Mouse (Mus musculus): ENCODE data around the gene Ntn5.
A peak's percentile ranks its signal among the peaks of the same experiment; 100 is the strongest.

The Ntn5 gene

DNA sequence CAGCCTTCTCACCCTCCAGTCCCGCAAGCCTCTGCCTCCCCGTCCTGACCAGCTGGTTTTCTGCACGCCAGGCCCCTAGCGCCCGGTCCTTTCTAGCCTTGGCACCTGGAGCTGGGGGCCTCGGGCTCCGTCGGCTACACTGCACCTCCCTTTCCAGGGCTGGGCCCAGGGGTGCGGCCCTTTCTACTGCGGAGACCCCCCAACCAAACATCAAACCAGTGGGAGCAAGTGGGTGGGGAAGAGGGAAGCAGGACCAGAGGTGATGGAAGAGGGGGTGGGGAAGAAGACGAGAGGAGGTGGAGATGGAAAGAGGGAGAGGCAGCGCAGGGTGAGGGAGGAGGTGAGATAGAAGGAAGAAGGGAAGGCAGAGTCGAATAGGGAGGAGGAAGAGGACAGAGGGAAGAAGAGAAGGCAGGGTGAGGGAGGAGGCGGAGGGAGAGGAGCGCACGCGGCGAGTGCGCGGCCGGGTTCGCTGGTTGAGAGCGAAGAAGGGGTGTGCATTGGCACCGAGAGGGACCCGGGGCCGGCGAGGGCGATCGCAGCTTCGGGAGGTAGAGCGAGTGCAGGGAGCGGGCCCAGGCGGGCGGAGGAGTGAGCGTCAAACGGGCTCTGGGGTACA is 15.8 kb downstream of the Ntn5 start, which contains the start of gene Car11:
Gene Car11, plus strand, starts transcription at position 321 of the 619 bp plus-strand sequence.
- DNase-seq (ENCODE audit: low spot score in 2 of 2): peak in 1 of 2 experiments; percentile 58

DNA sequence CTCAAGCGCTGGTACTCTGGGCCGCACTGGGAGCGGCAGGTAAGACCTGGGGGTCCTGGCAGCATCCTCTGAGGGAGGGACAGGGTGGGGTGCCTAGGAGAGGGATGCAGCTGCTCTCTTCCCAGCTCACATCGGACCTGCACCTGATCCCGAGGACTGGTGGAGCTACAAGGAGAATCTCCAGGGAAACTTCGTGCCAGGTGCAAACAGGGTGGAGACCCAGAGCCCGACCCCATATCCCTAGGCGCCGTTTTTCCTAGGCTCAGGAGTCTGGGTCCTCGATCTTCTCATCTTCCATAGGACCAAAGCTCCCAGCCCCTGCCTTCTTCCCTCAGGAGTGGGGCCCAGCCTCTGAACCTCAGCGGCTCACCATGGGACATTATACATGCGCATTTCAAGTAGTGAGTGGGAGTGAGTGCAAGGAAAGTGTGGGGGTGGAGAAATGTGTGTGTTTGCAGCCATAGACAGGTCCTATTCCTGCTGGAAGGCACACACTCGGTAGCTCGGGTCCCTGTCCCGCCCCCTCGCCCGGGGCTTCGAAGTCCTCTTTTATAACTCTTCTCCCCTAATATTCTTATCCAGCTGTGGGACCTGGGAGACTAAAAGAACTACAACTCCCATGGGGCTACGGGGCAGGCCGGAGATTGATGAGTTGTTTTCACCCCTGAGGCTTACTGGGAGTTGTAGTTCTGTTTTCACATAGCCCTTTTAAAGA is 16.6 kb downstream of the Ntn5 start:
- peak; percentile 88 to 91 for DNase-seq (ENCODE audit: low spot score in 2 of 2)

- DNase-seq (ENCODE audit: low spot score in 2 of 2): peak in 1 of 2 experiments; percentile 54
Measured at GRCm38 (mm10) chr7:45701072-45701471, 17.2 kb downstream of the Ntn5 start.

DNA sequence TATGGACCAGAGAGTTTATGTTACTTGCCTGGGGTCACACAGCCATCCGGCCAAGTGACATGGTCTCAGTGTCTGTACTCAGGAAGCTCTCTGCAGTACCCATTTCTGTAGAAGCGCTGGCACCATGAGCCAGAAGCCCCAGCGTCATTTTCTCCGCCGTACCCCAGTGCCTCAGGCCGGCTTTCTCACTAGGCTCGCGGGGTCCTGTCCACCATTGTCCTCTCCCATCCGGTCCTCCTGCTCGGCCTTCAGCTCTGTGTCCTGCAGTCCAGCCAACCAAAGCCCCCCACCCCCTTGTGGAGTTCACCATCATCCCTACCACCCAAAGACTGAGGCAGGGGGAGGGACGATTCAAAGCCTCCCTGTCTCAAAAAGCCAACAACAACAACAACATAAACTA is 17.8 kb downstream of the Ntn5 start:
- DNase-seq (ENCODE audit: low spot score in 2 of 2): no peak

DNA sequence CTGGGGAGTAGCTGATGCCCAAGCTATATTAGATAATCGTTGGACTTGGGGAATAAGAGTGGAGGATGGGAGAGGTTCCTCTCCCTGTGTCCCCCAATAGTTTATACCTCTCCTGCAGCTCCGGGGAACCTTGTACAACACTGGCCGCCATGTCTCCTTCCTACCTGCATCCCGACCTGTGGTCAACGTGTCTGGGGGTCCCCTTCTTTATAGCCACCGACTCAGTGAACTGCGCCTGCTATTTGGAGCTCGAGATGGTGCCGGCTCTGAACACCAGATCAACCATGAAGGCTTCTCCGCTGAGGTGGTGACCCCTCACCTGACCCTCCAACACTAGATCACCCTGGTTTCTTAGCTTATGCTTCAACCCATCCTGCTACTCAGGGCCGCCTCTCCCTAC is 18.5 kb downstream of the Ntn5 start:
- DNase-seq (ENCODE audit: low spot score in 2 of 2): no peak

DNA sequence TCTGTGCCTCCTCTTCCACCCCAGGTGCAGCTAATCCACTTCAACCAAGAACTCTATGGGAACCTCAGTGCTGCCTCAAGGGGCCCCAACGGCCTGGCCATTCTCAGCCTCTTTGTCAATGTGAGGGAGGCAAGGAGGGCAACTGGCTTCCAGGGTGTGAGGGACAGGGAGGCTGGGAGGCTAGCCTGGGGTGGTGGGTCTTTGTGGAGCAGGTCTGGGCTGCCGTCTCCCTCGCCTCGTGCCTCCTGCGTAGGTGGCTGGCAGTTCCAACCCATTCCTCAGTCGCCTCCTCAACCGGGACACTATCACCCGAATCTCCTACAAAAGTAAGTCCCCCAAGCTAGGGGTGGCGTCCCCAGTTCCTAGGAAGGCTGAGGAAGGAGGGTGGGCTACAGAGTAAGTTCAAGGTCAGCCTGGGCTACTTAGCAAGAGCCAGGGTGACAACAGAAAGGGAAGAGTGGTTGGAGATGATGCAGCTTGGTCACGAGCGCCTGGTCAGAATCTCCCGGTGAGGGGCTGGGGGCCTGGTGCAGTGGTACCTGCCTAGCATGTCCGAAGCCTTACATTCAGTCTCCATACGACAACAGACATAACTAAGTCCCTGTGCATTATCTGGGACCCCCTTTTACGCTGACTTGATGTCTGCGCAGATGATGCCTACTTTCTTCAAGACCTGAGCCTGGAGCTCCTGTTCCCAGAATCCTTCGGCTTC is 19.1 kb downstream of the Ntn5 start:
- no peak for DNase-seq (ENCODE audit: low spot score in 2 of 2)

GRCm38 (mm10) chr7:45703521-45704033 is 19.8 kb downstream of the Ntn5 start:
- no peak for DNase-seq (ENCODE audit: low spot score in 2 of 2)

GRCm38 (mm10) chr7:45704046-45704559 is 20.3 kb downstream of the Ntn5 start:
- DNase-seq (ENCODE audit: low spot score in 2 of 2): peak; percentile 88 to 90

DNA sequence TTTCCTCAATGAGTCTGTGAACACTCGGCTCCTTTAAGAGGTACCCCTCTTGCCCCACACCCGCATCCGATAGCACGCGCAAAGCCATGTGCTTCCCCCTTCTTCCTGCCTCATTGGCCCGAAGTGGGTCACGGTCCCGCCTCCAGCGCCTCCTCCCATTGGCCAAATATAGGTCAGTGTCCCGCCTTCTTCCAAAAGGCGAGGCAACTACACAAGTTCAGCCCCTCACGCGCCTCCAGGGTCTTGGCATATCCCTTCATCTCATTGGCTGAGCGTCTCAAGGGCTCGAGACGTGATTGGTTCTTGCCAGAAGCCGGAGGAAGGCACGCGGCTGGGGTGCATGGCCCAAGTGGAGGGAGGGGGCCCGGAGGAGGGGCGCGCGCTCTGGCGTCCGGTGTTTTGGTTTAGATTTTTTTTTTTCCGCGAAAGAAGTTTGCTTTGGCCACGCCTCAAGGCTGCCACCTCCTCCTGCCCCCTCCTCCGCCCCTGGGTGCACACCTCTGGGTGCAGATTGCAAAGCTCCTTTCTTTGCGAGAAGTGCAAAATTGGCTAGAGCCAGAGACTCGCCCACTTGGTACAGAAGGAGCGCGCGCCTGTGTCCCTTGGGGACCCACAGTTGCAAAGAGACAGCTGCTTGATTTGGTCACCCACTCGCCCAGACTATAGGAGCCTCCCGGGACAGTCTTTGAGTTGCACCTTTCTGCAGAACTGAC is 21.1 kb downstream of the Ntn5 start, which contains the start of gene Dbp:
Gene Dbp, plus strand, starts transcription at position 359 of the 713 bp plus-strand sequence.
- DNase-seq (ENCODE audit: low spot score in 2 of 2): peak; percentile 100

DNA sequence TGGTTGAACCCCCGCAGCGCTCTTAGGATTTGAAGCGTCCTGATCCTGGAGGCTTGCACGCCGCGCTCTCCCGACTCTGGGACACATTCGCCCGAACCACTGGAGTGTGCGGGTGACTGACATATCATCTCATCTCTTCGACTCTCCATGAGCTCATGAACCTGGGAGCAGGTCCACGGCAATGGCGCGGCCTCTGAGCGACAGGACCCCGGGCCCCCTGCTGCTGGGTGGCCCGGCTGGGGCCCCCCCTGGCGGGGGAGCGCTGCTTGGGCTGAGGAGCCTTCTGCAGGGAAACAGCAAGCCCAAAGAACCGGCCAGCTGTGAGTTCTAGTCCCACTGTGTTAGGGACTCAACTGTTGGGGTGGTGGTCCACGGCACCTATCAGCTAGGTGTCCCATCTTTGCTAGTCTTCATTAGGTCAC is 21.6 kb downstream of the Ntn5 start:
- no peak for DNase-seq (ENCODE audit: low spot score in 2 of 2)

- DNase-seq (ENCODE audit: low spot score in 2 of 2): peak in 1 of 2 experiments; percentile 91
Measured at GRCm38 (mm10) chr7:45705873-45706281, 22.1 kb downstream of the Ntn5 start.

DNA sequence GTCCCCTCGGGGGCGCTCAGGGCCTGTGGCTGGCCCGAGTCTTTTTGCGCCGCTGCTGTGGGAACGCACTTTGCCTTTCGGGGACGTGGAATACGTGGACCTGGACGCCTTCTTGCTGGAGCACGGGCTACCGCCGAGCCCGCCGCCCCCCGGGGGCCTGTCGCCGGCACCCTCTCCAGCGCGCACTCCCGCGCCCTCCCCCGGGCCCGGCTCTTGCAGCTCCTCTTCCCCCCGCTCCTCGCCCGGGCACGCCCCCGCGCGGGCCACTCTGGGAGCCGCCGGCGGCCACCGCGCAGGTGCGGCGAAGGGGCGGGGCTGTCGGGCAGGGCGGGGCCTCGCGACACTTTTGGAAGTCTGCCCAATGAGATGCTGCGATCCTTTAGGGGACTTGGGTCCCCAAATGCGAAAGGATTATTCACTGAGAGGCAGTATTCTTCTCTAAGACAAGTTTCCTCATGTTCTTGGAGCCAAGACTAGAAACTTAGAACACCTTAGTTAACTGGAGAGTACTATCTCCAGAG is 23.0 kb downstream of the Ntn5 start:
- peak in 1 of 2 experiments; percentile 81 for DNase-seq (ENCODE audit: low spot score in 2 of 2)

GRCm38 (mm10) chr7:45707375-45707967 is 23.6 kb downstream of the Ntn5 start:
- peak; percentile 90 to 96 for DNase-seq (ENCODE audit: low spot score in 2 of 2)

DNA sequence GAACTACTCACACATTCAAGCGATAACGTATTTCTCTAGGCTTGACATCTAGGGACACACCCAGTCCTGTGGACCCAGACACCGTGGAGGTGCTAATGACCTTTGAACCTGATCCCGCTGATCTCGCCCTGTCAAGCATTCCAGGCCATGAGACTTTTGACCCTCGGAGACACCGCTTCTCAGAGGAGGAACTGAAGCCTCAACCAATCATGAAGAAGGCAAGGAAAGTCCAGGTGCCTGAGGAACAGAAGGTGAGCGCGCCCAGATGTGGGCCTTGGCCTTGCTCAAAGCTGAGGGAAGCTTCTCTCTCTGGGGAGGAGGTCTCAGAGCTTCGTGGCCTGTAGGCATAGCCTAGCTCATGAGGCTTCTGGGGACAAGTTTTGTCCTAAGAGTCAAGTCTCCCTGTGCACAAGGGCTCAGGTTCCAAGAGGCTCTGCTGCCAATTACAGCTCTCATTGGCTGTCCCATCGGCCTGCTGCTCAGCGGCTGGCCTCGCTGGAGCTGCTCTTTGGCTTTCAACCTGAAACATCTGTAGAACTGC is 24.5 kb downstream of the Ntn5 start:
- no peak for DNase-seq (ENCODE audit: low spot score in 2 of 2)

DNA sequence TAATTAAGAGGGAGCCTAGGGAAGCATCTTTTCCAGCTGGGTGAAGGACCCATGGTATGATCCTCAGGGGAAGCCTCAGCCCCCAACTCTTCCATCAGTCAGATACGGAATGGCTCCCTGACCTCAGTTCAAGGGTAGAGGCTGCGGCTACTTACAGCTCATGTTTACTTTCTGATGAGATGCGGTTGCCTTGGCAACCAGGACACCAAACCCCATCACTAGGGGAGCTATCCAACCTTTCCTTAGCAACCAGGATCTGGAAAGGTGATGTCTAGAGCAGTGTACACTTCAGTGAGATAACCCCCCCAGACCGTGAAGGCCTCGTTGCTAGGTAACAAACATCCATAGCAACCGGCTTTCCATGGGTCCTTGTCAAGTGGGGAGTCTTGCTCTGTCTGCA is 25.2 kb downstream of the Ntn5 start:
- DNase-seq (ENCODE audit: low spot score in 2 of 2): peak in 1 of 2 experiments; percentile 43

DNA sequence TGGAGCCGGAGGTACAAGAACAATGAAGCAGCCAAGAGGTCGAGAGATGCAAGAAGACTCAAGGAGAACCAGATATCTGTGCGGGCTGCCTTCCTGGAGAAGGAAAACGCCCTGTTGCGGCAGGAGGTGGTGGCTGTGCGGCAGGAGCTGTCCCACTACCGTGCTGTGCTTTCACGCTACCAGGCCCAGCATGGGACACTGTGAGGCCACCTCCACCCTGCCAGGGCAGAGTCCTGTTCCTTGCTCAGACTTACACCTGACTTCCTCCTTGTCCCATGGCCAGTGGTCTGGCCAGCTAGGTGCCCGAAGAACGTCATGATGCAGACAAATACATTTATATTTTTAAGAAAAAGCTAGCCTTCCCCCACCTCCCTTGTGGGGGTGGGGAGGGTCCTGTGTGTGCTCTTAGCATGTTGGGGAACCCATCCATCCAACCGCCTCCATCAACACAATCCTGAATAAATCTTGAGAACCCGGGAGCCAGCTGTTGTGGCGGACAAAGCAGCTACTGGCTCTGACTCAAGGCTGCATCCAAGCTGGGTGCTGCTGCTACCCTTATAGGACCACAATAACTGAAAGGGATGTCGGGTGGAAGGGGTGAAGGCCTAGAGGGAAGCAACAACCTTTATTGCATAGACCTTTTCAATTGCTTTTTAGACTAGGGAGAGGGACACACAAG is 26.0 kb downstream of the Ntn5 start:
- no peak for DNase-seq (ENCODE audit: low spot score in 2 of 2)

DNA sequence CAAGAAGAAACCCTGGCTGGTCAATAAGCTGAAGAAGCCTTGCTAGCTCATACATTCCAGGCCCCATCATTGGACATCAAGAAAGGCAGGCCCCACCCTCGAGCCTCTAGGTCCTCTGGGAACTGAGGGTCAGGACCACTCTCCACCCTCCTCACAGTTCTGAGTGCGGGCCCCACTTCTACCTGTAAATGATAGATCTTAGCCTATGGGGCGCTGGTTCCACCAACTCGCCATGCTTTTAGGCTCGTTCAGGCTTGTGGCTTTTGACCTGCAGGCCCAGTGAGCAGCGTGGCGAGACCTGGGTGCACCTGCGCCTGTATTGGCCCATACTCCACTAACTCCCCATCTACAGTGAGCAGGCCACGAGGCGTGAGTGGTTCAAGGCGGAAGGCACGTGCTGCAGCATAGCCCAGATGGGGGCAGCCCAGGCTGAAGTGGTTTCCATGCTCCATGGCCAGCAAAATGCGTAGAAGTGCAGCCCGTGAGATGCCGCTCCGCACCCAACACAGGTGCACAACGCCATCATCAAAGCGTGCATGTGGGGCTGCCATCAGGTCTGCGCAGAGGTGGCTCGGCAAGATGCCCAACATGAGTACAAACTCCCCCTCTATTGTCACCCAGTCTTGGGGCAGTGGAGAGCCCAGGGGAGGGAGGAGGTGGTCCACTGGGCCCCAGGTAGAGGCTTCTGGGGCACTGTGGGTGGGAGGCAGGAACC is 26.8 kb downstream of the Ntn5 start:
- DNase-seq (ENCODE audit: low spot score in 2 of 2): peak in 1 of 2 experiments; percentile 48

- DNase-seq (ENCODE audit: low spot score in 2 of 2): no peak
Measured at GRCm38 (mm10) chr7:45711316-45712021, 27.6 kb downstream of the Ntn5 start.

Data from left cerebral cortex, adult 9 months (tissue).